Mouse (Mus musculus): Measurements from ENCODE around the gene Adam29.

Gene Adam29

GRCm38 (mm10) chr8:55906848-55907247 is at the start of gene Adam29:
Adam29 (minus strand) TSS chr8:55906948.
- DNase-seq: no peak

GRCm38 (mm10) chr8:55940526-55940880 is 33.8 kb upstream of the Adam29 start:
- no peak for DNase-seq

- DNase-seq: no peak
Measured at GRCm38 (mm10) chr8:55939870-55940525, 33.2 kb upstream of the Adam29 start, which contains the start of gene Glra3. Glra3 (plus strand) TSS chr8:55940460.
